Mouse (Mus musculus): ENCODE data around the gene Cacna1e.

DNA sequence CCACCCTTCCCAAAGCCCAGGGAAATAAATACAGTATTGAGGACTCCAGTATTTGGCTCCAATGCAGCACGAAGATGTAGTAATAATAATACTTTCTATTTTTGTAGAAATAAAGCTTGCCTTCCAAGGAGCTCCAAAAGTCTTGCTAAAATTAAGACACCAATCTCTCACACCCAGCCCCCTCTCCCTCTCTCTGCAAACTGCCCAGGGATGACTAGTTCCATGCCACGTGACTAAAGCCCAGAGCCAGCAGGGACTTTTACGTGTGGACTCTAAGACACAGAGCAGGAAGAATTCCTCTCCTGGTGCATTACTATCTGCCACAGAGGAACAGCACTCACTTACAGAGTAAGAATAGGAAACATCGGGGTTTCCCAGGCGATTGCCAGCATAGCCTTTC lies 222.3 kb downstream of the Cacna1e start:
- no peak for TF ChIP-seq CTCF (conservative IDR thresholded peaks at IDR 0.05; ENCODE audit: low read length)
- no peak for TF ChIP-seq POU5F1 (IDR thresholded peaks at IDR 0.05; ENCODE audit: borderline replicate concordance, low read length)
